Mouse (Mus musculus) embryonic fibroblast, embryonic 13.5 days (primary cell): ENCODE measurements around the gene Ddx54.

ENCODE experiments used
- CTCF ChIP-seq: IDR thresholded peaks from 2 replicates; pipeline ENCODE4 v1.5.1; 2011; ENCODE audit warnings: mild to moderate bottlenecking, control low read depth, low read length, moderate library complexity, borderline replicate concordance; ENCODE audit not compliant: insufficient read depth
- POLR2A ChIP-seq: IDR thresholded peaks from 2 replicates; pipeline ENCODE4 v1.6.1; 2011; ENCODE audit warnings: low read depth, mild to moderate bottlenecking, control low read depth, low read length, moderate library complexity

GRCm38 (mm10) chr5:120568336-120568768 is 44.2 kb upstream of the Ddx54 start:
- TF ChIP-seq POLR2A: no peak
- no peak for TF ChIP-seq CTCF
